Mouse (Mus musculus) CH12.LX (cell line): ENCODE results near the gene Rasgrp3. TPM values are rescaled to one million over a fixed set of nuclear protein-coding genes. Genes with fewer than 3 reads are reported as not detected.

Experiments used
- DNase-seq: peaks from one replicate; pipeline ENCODE4 v3.0.0-alpha.2; 2013; ENCODE audit errors: extremely low read depth
- H3K27ac ChIP-seq: 2 replicates; pipeline ENCODE4 v1.5.1; 2012; ENCODE audit warnings: low read depth, mild to moderate bottlenecking, control low read depth, moderate library complexity; ENCODE audit not compliant: insufficient read depth
- H3K27me3 ChIP-seq: replicated peaks from 2 replicates; pipeline ENCODE3; 2012; ENCODE audit warnings: inconsistent platforms
- H3K36me3 ChIP-seq, 2 experiments: replicated peaks in 1 of 2; 2 replicates each; pipeline versions ENCODE3 to v1.6.1; 2012; ENCODE audit warnings: inconsistent platforms in 1 of 2, low read length in 1 of 2, mild to moderate bottlenecking in 1 of 2, mixed read lengths in 1 of 2, moderate library complexity in 1 of 2; ENCODE audit not compliant: control insufficient read depth in 1 of 2, insufficient read depth in 1 of 2
- H3K4me1 ChIP-seq, 2 experiments: 2 replicates each; pipeline ENCODE4 v1.6.1; 2012; ENCODE audit warnings: inconsistent platforms in 1 of 2, moderate library complexity in 1 of 2; ENCODE audit not compliant: insufficient read depth in 2 of 2, control insufficient read depth in 1 of 2
- H3K4me2 ChIP-seq: 2 replicates; pipeline ENCODE4 v1.6.1; 2012; ENCODE audit warnings: low read depth, mild to moderate bottlenecking, control low read depth; ENCODE audit not compliant: poor library complexity, insufficient read depth, severe bottlenecking
- H3K4me3 ChIP-seq, 3 experiments: fragments of 150-350 bp in 1 of 3; sonication (generic) in 1 of 3; replicated peaks in 1 of 3; 2 replicates each; pipeline versions ENCODE3 to v1.5.1; 2011 to 2012; ENCODE audit warnings: low read depth in 2 of 3, low read length in 2 of 3, mild to moderate bottlenecking in 2 of 3, moderate library complexity in 2 of 3, control low read depth in 1 of 3, improper control_type of control experiment in 1 of 3, inconsistent platforms in 1 of 3, mixed read lengths in 1 of 3; ENCODE audit not compliant: poor library complexity in 1 of 3
- H3K79me2 ChIP-seq: replicated peaks from 2 replicates; pipeline ENCODE4 v1.6.1; 2012; ENCODE audit warnings: mild to moderate bottlenecking, moderate library complexity; ENCODE audit not compliant: control insufficient read depth, poor library complexity, insufficient read depth, severe bottlenecking; ENCODE audit errors: extremely low read depth
- H3K9ac ChIP-seq: 2 replicates; pipeline ENCODE4 v1.6.1; 2012; ENCODE audit warnings: low read depth, mild to moderate bottlenecking, control low read depth, moderate library complexity; ENCODE audit not compliant: insufficient read depth
- H3K9me3 ChIP-seq: replicated peaks from 2 replicates; pipeline ENCODE3; 2012; ENCODE audit warnings: low read length, inconsistent platforms, mixed read lengths
- BHLHE40 ChIP-seq: IDR thresholded peaks from 2 replicates; pipeline ENCODE4 v1.6.1; 2011; ENCODE audit warnings: mild to moderate bottlenecking, low read depth, low read length, improper control_type of control experiment
- CHD2 ChIP-seq: IDR thresholded peaks from 2 replicates; pipeline ENCODE4 v1.6.1; 2011; ENCODE audit warnings: low read length, improper control_type of control experiment
- E2F4 ChIP-seq: IDR thresholded peaks from 2 replicates; pipeline ENCODE4 v1.6.1; 2011; ENCODE audit warnings: low read depth, low read length, improper control_type of control experiment; ENCODE audit not compliant: insufficient replicate concordance
- ELF1 ChIP-seq: IDR thresholded peaks from 2 replicates; pipeline ENCODE4 v1.6.1; 2014; ENCODE audit warnings: low read depth, mild to moderate bottlenecking, inconsistent platforms, low read length, improper control_type of control experiment
- EP300 ChIP-seq: IDR thresholded peaks from 2 replicates; pipeline ENCODE4 v1.6.1; 2011; ENCODE audit warnings: low read length, improper control_type of control experiment
- ETS1 ChIP-seq: conservative IDR thresholded peaks from 2 replicates; pipeline ENCODE4 v1.6.1; 2012; ENCODE audit warnings: low read depth, mild to moderate bottlenecking, inconsistent platforms, low read length, improper control_type of control experiment, moderate library complexity
- GABPA ChIP-seq: IDR thresholded peaks from 2 replicates; pipeline ENCODE4 v1.6.1; 2012; ENCODE audit warnings: low read depth, low read length, improper control_type of control experiment, inconsistent platforms; ENCODE audit not compliant: insufficient replicate concordance
- HCFC1 ChIP-seq: IDR thresholded peaks from 2 replicates; pipeline ENCODE4 v1.6.1; 2012; ENCODE audit warnings: low read depth, mild to moderate bottlenecking, inconsistent platforms, low read length, improper control_type of control experiment
- JUND ChIP-seq: conservative IDR thresholded peaks from 2 replicates; pipeline ENCODE4 v1.6.1; 2011; ENCODE audit warnings: low read depth, low read length, improper control_type of control experiment
- MAFK ChIP-seq: IDR thresholded peaks from 2 replicates; pipeline ENCODE4 v1.6.1; 2011; ENCODE audit warnings: low read length, improper control_type of control experiment; ENCODE audit not compliant: insufficient replicate concordance
- MAX ChIP-seq: IDR thresholded peaks from 2 replicates; pipeline ENCODE4 v1.6.1; 2011; ENCODE audit warnings: low read length, improper control_type of control experiment
- MAZ ChIP-seq: IDR thresholded peaks from 2 replicates; pipeline ENCODE4 v1.6.1; 2012; ENCODE audit warnings: low read depth, mild to moderate bottlenecking, inconsistent platforms, low read length, improper control_type of control experiment, moderate library complexity
- MYC ChIP-seq: IDR thresholded peaks from 2 replicates; pipeline ENCODE4 v1.6.1; 2011; ENCODE audit warnings: low read depth, mild to moderate bottlenecking, improper control_type of control experiment, low read length
- NRF1 ChIP-seq: IDR thresholded peaks from 2 replicates; pipeline ENCODE4 v1.6.1; 2014; ENCODE audit warnings: low read depth, mild to moderate bottlenecking, inconsistent platforms, low read length, improper control_type of control experiment, moderate library complexity
- PAX5 ChIP-seq: IDR thresholded peaks from 2 replicates; pipeline ENCODE4 v1.6.1; 2012; ENCODE audit warnings: low read length, inconsistent platforms, mixed read lengths
- POLR2A ChIP-seq: IDR thresholded peaks from 2 replicates; pipeline ENCODE4 v1.6.1; 2011; ENCODE audit warnings: low read depth, mild to moderate bottlenecking, improper control_type of control experiment, low read length
- POLR2AphosphoS2 ChIP-seq: IDR thresholded peaks from 2 replicates; pipeline ENCODE4 v1.6.1; 2011; ENCODE audit warnings: low read depth, low read length, improper control_type of control experiment
- RAD21 ChIP-seq: IDR thresholded peaks from 2 replicates; pipeline ENCODE4 v1.6.1; 2011; ENCODE audit warnings: low read depth, mild to moderate bottlenecking, low read length, improper control_type of control experiment, moderate library complexity
- RCOR1 ChIP-seq: conservative IDR thresholded peaks from 2 replicates; pipeline ENCODE4 v1.6.1; 2012; ENCODE audit warnings: low read depth, mild to moderate bottlenecking, inconsistent platforms, low read length, improper control_type of control experiment
- SMC3 ChIP-seq: IDR thresholded peaks from 2 replicates; pipeline ENCODE4 v1.6.1; 2011; ENCODE audit warnings: low read depth, low read length, improper control_type of control experiment
- TBP ChIP-seq: conservative IDR thresholded peaks from 2 replicates; pipeline ENCODE4 v1.6.1; 2011; ENCODE audit warnings: low read depth, low read length, improper control_type of control experiment
- TCF12 ChIP-seq: IDR thresholded peaks from 2 replicates; pipeline ENCODE4 v1.6.1; 2014; ENCODE audit warnings: low read depth, mild to moderate bottlenecking, inconsistent platforms, low read length, improper control_type of control experiment
- UBTF ChIP-seq: IDR thresholded peaks from 2 replicates; pipeline ENCODE4 v1.6.1; 2012; ENCODE audit warnings: low read depth, mild to moderate bottlenecking, inconsistent platforms, low read length, improper control_type of control experiment, moderate library complexity
- USF2 ChIP-seq: conservative IDR thresholded peaks from 2 replicates; pipeline ENCODE4 v1.6.1; 2011; ENCODE audit warnings: low read depth, low read length, improper control_type of control experiment
- ZC3H11A ChIP-seq: IDR thresholded peaks from 2 replicates; pipeline ENCODE4 v1.6.1; 2012; ENCODE audit warnings: low read depth, mild to moderate bottlenecking, inconsistent platforms, low read length, improper control_type of control experiment
- ZMIZ1 ChIP-seq: IDR thresholded peaks from 2 replicates; pipeline ENCODE4 v1.6.1; 2012; ENCODE audit warnings: low read depth, mild to moderate bottlenecking, inconsistent platforms, low read length, improper control_type of control experiment
- ZNF384 ChIP-seq: IDR thresholded peaks from 2 replicates; pipeline ENCODE4 v1.6.1; 2012; ENCODE audit warnings: low read depth, low read length, improper control_type of control experiment, inconsistent platforms
- dilution Hi-C: fragments of 300-500 bp; cut with MboI; formaldehyde crosslinking; loops from 2 replicates; pipeline ENCODE4 v1.14.3; 2020; ENCODE audit warnings: low sequenced_read_pairs; ENCODE audit not compliant: extremely low pct_unique_long_range_greater_than_20kb, extremely low pct_ligation_motif_present
- in situ Hi-C: fragments of 300-500 bp; cut with MboI; formaldehyde crosslinking; loops from 3 replicates; pipeline ENCODE4 v1.14.3; 2019; ENCODE audit warnings: low sequenced_read_pairs, low pct_ligation_motif_present, low pct_unique_long_range_greater_than_20kb, mixed read lengths
- polyA plus RNA-seq: library from polyadenylated mRNA; unstranded; fragments of >175 nt; gene quantifications from 2 replicates; pipeline ENCODE4 v1.2.1, GENCODE M21; 2012; ENCODE audit warnings: low read depth; ENCODE audit not compliant: insufficient read length
- total RNA-seq, 2 experiments: library from RNA; depleted of rRNA; stranded (reverse); fragments of 300-350 nt in 1 of 2; fragments of >200 nt in 1 of 2; gene quantifications; 2 replicates each; pipeline ENCODE4 v1.2.3; 2012 to 2014

The Rasgrp3 gene
- total and polyA plus RNA-seq, 3 experiments = 79.6 to 164 (median 161) TPM

DNA sequence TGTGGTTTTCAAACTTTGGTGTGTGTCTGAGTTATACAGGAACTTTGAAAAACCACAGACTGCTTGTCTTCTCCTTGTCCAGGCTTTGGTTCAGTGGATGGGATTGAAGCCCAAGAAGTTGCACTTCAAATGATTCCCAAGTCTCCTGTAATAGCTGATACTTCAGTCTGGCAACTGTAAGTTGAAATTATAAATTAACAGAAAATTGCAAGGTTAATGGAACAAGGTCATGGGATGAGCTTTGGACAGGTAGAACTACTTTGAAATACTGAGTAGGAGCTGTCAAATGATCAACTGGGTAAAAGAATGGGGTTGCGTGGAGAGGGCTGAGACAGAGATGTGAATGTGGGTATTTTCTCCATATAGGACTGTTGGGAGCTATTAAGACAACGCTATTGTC, 122.3 kb downstream of the Rasgrp3 start:
- no peak for TF ChIP-seq EP300
- no peak for TF ChIP-seq MAX
- TF ChIP-seq NRF1 = no peak
- TF ChIP-seq PAX5 = no peak
- no peak for TF ChIP-seq TBP
- no peak for TF ChIP-seq JUND
- no peak for TF ChIP-seq BHLHE40
- no peak for TF ChIP-seq ZC3H11A
- no peak for TF ChIP-seq E2F4
- TF ChIP-seq USF2 = no peak
- no peak for TF ChIP-seq ETS1
- no peak for TF ChIP-seq MAFK
- no peak for TF ChIP-seq ZNF384
- TF ChIP-seq GABPA = no peak
- TF ChIP-seq POLR2AphosphoS2 = no peak
- TF ChIP-seq SMC3 = no peak
- TF ChIP-seq, all 38 proteins: peak for 0
- no peaks in the 10 kb centered on the region for H3K36me3 ChIP-seq
- H3K79me2 ChIP-seq = no peaks in the 10 kb centered on the region
- no peak overlapping the region for H3K9ac ChIP-seq
- dilution Hi-C loops (no loop called here), in situ Hi-C loops (no loop called here)
- H3K4me1 ChIP-seq = peaks cover 0 to 6% of the 10 kb centered on the region in 2 experiments; a peak in 1 of 4 replicates
- no peak overlapping the region for H3K4me2 ChIP-seq
- H3K27me3 ChIP-seq = no peaks in the 10 kb centered on the region
- H3K27ac ChIP-seq = no peak overlapping the region
- H3K9me3 ChIP-seq = peaks cover 8% of the 10 kb centered on the region
- no peak overlapping the region for H3K4me3 ChIP-seq
- DNase-seq = no peak

- TF ChIP-seq MAFK (no peak), HCFC1 (no peak), ETS1 (no peak), MYC (no peak), RCOR1 (no peak), ZMIZ1 (no peak), ZC3H11A (no peak), TCF12 (no peak), EP300 (no peak), E2F4 (no peak), UBTF (no peak), JUND (no peak), TBP (no peak), MAZ (no peak), POLR2A (no peak), BHLHE40 (no peak), CHD2 (no peak), SMC3 (no peak), RAD21 (no peak), ELF1 (no peak)
These were observed 139.9 kb downstream of the Rasgrp3 start for GRCm38 (mm10) chr17:75575608-75576007.

More at GRCm38 (mm10) chr17:75575608-75576007, 139.9 kb downstream of the Rasgrp3 start:
- no peak overlapping the region for H3K27ac ChIP-seq
- no peak for DNase-seq
- H3K27me3 ChIP-seq = no peaks in the 10 kb centered on the region
- no peaks in the 10 kb centered on the region for H3K79me2 ChIP-seq
- no peaks in the 10 kb centered on the region for H3K36me3 ChIP-seq
- no peak overlapping the region for H3K4me2 ChIP-seq
- dilution Hi-C loops (no loop called here), in situ Hi-C loops (no loop called here)
- H3K9me3 ChIP-seq = no peaks in the 10 kb centered on the region
- no peak overlapping the region for H3K4me3 ChIP-seq
- H3K9ac ChIP-seq = no peak overlapping the region
- peaks cover 3 to 14% of the 10 kb centered on the region in 2 experiments for H3K4me1 ChIP-seq
